Mouse (Mus musculus) lung, embryonic 16.5 days (tissue): ENCODE measurements around the gene Gmppa. TPM values are rescaled to one million over a fixed set of nuclear protein-coding genes. Genes with fewer than 3 reads are reported as not detected.

Experiments
- ATAC-seq: fragments of 200-750 bp; cut with Nextera tagmentation; 2 replicates; pipeline ENCODE4 v1.8.0; 2017; ENCODE audit warnings: low read depth, mild to moderate bottlenecking, moderate library complexity
- H3K27ac ChIP-seq: fragments of 300-500 bp; sonication (generic); 2 replicates; pipeline ENCODE4 v1.5.1; 2014; ENCODE audit warnings: mild to moderate bottlenecking, control low read depth, low read length
- H3K27me3 ChIP-seq: fragments of 300-500 bp; sonication (generic); 2 replicates; pipeline ENCODE4 v1.6.1; 2014; ENCODE audit warnings: low read depth, low read length, mixed read lengths; ENCODE audit not compliant: control insufficient read depth, insufficient read depth
- H3K36me3 ChIP-seq: fragments of 300-500 bp; sonication (generic); 2 replicates; pipeline ENCODE4 v1.6.1; 2014; ENCODE audit warnings: low read length; ENCODE audit not compliant: control insufficient read depth, insufficient read depth
- H3K4me1 ChIP-seq: fragments of 300-500 bp; sonication (generic); replicated peaks from 2 replicates; pipeline ENCODE4 v1.6.1; 2014; ENCODE audit warnings: low read length, mixed read lengths; ENCODE audit not compliant: control insufficient read depth, insufficient read depth
- H3K4me2 ChIP-seq: fragments of 300-500 bp; sonication (generic); 2 replicates; pipeline ENCODE4 v1.6.1; 2014; ENCODE audit warnings: low read depth, low read length, control low read depth
- H3K4me3 ChIP-seq: fragments of 300-500 bp; sonication (generic); 2 replicates; pipeline ENCODE4 v1.5.1; 2014; ENCODE audit warnings: mild to moderate bottlenecking, low read length, control low read depth
- H3K9ac ChIP-seq: fragments of 300-500 bp; sonication (generic); 2 replicates; pipeline ENCODE4 v1.6.1; 2014; ENCODE audit warnings: low read length, control low read depth
- H3K9me3 ChIP-seq: fragments of 300-500 bp; sonication (generic); 2 replicates; pipeline ENCODE4 v1.6.1; 2016; ENCODE audit warnings: low read length; ENCODE audit not compliant: control insufficient read depth
- WGBS: fragments of 180-500 bp; shearing (Covaris S2); extraction: QIAGEN DNeasy Blood & Tissue Kit; methylation state at CpG from one replicate; pipeline ENCODE4 v1.1.7; 2014; 5-methylcytosine and 5-hydroxymethylcytosine counted together
- polyA plus RNA-seq: library from polyadenylated mRNA; unstranded; fragments of >200 nt; fragmentation: Nextera tagmentation; extraction: Ambion mirVana; gene quantifications from 2 replicates; pipeline ENCODE4 v1.2.1, GENCODE M21; 2015

Gmppa gene
- polyA plus RNA-seq, 1 experiment from 2014 or later, result 92.4 TPM

DNA sequence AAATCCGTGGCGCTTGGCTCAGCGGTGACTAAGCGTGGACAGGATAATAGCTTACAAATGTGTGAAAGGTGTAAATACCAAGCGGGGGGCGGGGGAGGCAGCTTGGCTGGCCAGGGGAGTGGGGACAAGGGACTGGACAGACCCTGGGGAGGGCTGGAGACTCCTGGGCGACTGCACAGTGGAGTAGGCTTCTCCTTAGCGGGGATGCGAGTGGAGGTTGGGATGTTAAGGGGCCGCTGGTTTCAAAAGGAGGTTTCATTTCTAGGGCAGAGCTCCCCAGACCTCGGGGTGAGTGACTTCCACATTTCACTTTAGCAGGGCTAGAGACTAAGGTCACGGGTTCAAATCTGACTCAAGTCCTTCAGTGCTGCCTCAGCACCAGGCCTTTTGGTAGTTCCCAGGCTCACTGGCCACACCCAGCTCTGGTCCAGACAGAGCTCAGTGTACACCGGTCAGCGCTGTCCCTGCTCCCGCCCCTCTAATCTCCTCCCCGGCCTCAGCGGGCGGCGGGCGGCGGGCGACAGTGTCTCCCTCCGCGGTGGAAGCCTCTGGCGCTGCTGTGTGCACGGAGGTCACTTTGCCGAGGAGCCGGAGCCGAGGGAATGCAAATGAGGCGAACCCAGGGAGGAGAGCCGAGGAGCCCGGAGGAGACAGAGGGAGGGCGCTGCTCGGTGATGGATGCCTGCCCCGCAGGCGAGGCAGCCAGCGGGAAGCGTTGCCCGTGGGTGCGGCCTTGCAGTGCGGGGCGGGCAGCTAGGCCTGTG is 22.5 kb downstream of the Gmppa start:
- WGBS, result 4% methylated on average over 42 of the region's 42 CpGs
- peak overlapping the region; percentile 57 for H3K4me2 ChIP-seq
- H3K9ac ChIP-seq, result peak overlapping the region; percentile 20
- peak overlapping the region; percentile 39 for H3K4me3 ChIP-seq
- peaks cover 26% of the 10 kb centered on the region for H3K27me3 ChIP-seq
- H3K27ac ChIP-seq, result no peak overlapping the region
- H3K36me3 ChIP-seq, result no peaks in the 10 kb centered on the region
- ATAC-seq, result peak; percentile 72
- no peaks in the 10 kb centered on the region for H3K9me3 ChIP-seq
- peaks cover 13% of the 10 kb centered on the region for H3K4me1 ChIP-seq

DNA sequence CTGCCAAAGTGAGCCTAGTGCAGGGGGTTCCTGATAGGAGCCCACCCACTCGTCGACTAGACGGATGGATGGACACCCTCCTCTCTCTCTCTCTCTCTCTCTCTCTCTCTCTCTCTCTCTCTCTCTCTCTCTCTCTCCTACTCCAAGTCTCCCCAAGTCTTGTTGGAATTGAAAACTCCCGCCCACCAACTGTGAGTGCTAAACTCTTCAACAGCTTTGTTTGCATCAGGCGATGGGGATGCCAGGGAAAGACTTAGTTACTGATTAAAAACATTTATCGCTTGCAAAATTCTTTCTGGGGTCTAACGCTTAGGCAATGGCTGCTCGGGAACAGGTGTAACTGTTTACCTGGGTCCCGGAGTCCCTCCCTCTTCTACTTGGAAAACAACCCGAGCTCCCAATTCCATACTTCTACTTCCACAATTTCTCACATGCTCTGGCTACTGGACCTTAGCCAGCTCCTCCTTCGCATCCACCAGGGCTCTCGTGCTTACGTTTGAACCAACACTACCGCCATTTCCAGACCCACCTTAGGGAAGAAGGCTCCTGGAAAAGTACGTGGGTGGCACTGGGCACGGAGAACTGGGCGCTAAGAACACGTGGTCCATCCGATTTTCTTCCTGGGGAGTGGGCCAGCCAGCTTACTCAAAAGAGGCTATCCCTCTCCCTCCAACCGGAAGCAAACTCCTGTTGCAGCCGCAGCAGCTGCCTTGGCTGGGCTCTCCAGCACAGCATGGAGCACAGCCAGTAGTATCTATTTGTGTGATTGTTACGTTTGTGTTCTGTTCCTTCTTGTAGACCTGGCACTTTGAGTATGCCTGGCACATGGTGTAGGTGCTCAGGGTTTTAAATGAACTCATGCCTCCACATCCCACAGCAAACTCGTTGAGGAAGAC is 23.3 kb downstream of the Gmppa start:
- Histone ChIP-seq H3K9me3 (no peaks in the 10 kb centered on the region), H3K27ac (no peak overlapping the region), H3K4me3 (peak overlapping the region; percentile 39), H3K9ac (peak overlapping the region; percentile 29; the same call in 1 of the 2 replicates), H3K4me2 (peak overlapping the region; percentile 57), H3K4me1 (peaks cover 13% of the 10 kb centered on the region), H3K27me3 (peaks cover 26% of the 10 kb centered on the region), H3K36me3 (no peaks in the 10 kb centered on the region)
- ATAC-seq, result peak; percentile 51
- WGBS, result 8% methylated on average over 23 of the region's 23 CpGs

DNA sequence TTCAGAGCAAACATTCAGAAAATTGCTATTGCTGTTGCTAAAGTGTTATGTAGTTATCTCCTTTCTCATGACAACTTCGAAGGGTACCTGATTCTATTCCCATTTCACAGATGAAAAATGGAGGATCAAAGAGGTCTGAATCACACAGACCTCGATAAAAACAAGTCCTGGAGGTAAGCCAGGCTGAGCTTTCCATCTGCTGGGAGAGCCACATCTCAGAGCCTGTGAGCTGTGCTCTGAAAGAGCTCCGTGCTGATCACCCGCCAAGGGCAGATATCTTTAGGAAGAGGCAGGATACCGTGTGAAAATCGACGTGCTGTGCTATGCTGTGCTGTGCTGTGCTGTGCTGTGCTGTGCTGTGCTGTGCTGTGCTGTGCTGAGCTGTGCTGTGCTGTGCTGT is 24.6 kb downstream of the Gmppa start:
- no peak overlapping the region for H3K4me3 ChIP-seq
- no peak for ATAC-seq
- WGBS, result 49% methylated on average over 7 of the region's 7 CpGs
- H3K9ac ChIP-seq, result no peak overlapping the region
- peaks cover 30% of the 10 kb centered on the region for H3K27me3 ChIP-seq
- no peak overlapping the region for H3K27ac ChIP-seq
- no peaks in the 10 kb centered on the region for H3K36me3 ChIP-seq
- no peaks in the 10 kb centered on the region for H3K9me3 ChIP-seq
- H3K4me2 ChIP-seq, result no peak overlapping the region
- peaks cover 13% of the 10 kb centered on the region for H3K4me1 ChIP-seq

DNA sequence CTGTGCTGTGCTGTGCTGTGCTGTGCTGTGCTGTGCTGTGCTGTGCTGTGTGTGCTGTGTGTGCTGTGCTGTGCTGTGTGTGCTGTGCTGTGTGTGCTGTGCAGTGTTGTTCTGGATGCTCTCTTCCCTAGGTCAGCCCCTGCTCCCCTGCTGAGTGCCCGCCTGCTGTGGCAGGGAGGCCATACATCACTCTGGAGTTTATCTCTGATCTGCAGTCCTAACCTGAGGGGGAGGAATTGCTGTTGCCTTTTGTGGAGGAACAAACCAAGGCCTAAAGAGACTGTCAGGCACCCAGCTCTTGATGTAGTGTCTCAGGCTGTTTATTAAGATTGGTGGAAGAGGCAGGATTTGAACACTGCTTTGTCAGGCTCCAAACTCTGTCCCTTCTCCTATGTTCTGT is 26.9 kb downstream of the Gmppa start:
- Histone ChIP-seq H3K9ac (no peak overlapping the region), H3K4me3 (no peak overlapping the region), H3K27me3 (peaks cover 9% of the 10 kb centered on the region), H3K4me2 (no peak overlapping the region), H3K27ac (no peak overlapping the region), H3K9me3 (no peaks in the 10 kb centered on the region), H3K4me1 (peaks cover 13% of the 10 kb centered on the region), H3K36me3 (no peaks in the 10 kb centered on the region)
- WGBS, result 58% methylated on average over 1 of the region's 1 CpGs
- no peak for ATAC-seq

DNA sequence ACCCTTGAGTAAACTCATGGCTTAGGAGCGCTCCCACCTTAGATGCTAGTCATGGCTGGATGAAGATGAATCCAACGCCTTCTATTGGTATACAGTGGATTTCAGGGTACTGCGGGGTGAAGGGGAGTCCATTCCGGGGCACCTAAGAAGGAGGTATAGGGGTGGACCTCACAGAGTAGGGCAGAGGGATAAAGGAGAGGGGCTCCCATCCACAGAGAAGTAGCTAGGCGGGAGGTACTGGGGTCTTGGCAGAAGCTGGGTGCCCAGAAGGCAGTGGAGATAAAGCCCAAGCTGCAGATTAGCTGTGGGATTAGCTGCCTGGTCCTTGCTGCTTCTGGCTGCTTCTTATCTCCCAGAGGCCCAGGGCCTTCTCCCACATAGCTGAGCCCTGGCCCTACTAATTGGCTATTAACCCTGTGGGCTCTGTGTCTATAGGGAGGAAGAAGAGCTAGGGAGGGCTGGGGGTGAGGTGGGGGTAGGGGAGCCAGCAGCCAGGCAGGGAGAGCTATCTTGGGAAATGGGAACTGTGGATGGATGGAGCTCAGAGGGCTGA is 28.0 kb downstream of the Gmppa start:
- no peaks in the 10 kb centered on the region for H3K9me3 ChIP-seq
- H3K4me3 ChIP-seq, result no peak overlapping the region
- no peak overlapping the region for H3K4me2 ChIP-seq
- peaks cover 6% of the 10 kb centered on the region for H3K27me3 ChIP-seq
- H3K4me1 ChIP-seq, result peaks cover 7% of the 10 kb centered on the region
- no peaks in the 10 kb centered on the region for H3K36me3 ChIP-seq
- H3K9ac ChIP-seq, result peak overlapping the region; percentile 31; the same call in 1 of the 2 replicates
- 80% methylated on average over 5 of the region's 5 CpGs for WGBS
- no peak overlapping the region for H3K27ac ChIP-seq
- no peak for ATAC-seq

DNA sequence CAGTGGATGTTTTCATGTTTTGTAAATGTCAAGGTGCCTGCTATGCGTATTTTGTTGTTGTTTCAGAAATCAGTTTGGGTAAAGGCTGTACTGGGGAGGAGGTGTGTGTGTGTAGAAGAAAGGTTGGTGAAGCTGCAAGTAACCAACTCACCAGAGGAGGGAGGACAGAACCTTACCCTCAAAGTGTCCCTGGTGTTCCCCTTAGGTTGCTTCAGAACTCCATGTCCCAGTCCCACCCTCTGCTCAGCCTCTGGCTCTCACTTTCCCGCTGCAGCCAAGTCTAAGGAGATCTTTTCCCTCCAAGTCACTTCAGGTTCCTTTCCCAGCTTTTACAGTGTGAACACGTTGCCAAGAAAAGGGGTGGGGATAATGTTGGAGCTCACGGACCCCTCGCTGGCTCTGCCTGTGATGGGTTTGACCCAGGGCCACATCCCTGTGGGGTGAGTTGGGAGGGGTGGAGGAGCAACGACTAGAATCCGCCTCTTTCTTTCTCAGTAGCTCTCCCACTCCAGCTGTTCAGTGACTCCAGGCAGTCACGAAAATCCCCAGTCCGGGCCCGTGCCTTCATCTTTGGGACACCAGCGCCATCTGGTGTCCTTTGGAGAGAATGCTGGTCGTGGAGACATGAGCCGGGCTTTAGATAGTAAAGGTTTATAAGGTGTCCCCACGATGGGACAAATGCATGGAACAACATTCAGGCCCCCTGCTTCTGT is 31.6 kb downstream of the Gmppa start:
- no peak overlapping the region for H3K9ac ChIP-seq
- H3K4me2 ChIP-seq, result no peak overlapping the region
- no peaks in the 10 kb centered on the region for H3K9me3 ChIP-seq
- peak; percentile 83 for ATAC-seq
- H3K27me3 ChIP-seq, result peaks cover 6% of the 10 kb centered on the region; the same call in 1 of the 2 replicates
- no peaks in the 10 kb centered on the region for H3K4me1 ChIP-seq
- no peak overlapping the region for H3K27ac ChIP-seq
- no peaks in the 10 kb centered on the region for H3K36me3 ChIP-seq
- H3K4me3 ChIP-seq, result no peak overlapping the region
- WGBS, result 5% methylated on average over 14 of the region's 14 CpGs

DNA sequence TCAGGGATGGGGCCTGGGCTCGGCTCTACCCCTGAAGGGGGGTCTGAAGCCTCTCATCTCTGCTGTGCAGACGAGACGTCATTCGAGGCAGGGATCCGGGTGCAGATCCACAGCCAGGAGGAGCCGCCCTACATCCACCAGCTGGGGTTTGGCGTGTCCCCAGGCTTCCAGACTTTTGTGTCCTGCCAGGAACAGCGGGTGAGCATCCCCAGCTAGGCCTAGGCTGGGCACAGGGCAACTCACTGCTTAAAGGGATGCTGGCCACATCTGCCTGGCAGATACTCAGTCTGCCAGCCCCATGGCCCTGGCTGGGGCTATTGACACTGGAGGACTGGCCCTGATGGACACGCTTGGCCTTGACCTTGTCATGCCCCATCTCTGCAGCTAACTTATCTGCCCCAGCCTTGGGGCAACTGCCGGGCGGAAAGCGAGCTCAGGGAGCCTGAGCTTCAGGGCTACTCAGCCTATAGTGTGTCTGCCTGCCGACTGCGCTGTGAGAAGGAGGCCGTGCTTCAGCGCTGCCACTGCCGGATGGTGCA is 33.6 kb downstream of the Gmppa start:
- no peaks in the 10 kb centered on the region for H3K4me1 ChIP-seq
- H3K36me3 ChIP-seq, result peaks cover 2% of the 10 kb centered on the region; the same call in 1 of the 2 replicates
- no peak for ATAC-seq
- no peak overlapping the region for H3K27ac ChIP-seq
- H3K27me3 ChIP-seq, result peaks cover 3% of the 10 kb centered on the region; the same call in 1 of the 2 replicates
- no peak overlapping the region for H3K4me3 ChIP-seq
- H3K9ac ChIP-seq, result no peak overlapping the region
- H3K4me2 ChIP-seq, result no peak overlapping the region
- H3K9me3 ChIP-seq, result no peaks in the 10 kb centered on the region
- 72% methylated on average over 17 of the region's 17 CpGs for WGBS

DNA sequence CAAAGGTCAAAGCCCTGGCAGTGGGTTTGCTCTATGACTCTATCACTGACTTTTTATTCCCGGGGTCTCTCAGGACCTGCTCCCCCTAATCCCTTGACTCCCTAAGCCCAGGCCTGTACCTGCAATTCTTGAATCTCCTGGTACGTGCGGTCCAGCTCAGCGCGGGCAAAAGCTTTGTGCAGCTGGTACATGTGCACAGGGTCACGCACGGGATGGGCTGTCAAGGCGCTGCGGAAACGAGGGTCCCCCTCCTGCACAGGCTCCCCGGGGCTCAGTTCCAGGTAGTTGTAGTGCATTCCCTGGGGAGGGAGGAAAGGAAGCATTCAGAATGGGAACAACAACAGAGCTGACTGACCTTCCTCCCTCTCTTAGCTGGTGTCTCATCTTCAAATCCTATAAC is 40.7 kb downstream of the Gmppa start:
- peaks cover 20% of the 10 kb centered on the region; the same call in 1 of the 2 replicates for H3K36me3 ChIP-seq
- H3K9ac ChIP-seq, result no peak overlapping the region
- whole genome bisulfite sequencing, result 92% methylated on average over 11 of the region's 11 CpGs
- peaks cover 21% of the 10 kb centered on the region for H3K27me3 ChIP-seq
- no peak overlapping the region for H3K4me3 ChIP-seq
- H3K4me1 ChIP-seq, result peaks cover 23% of the 10 kb centered on the region
- H3K27ac ChIP-seq, result no peak overlapping the region
- no peak overlapping the region for H3K4me2 ChIP-seq
- no peaks in the 10 kb centered on the region for H3K9me3 ChIP-seq
- no peak for ATAC-seq
